Mouse (Mus musculus): ENCODE data around the gene Nrxn3.

- no peak for TF ChIP-seq CTCF (IDR thresholded peaks at IDR 0.05; ENCODE audit: low read depth)
- no peak for TF ChIP-seq EP300 (IDR thresholded peaks at IDR 0.05; ENCODE audit: low read depth)
These were observed 231.1 kb downstream of the Nrxn3 start for GRCm38 (mm10) chr12:88953801-88954200.

Measured in liver, postnatal 0 days (tissue).